Mouse (Mus musculus) liver, postnatal 0 days (tissue): ENCODE results near the gene Apoc4.

Source experiments
- CTCF ChIP-seq: sonication (generic); IDR thresholded peaks from 2 replicates; pipeline ENCODE4 v1.5.1; 2016; ENCODE audit warnings: antibody characterized with exemption, low read depth
- EP300 ChIP-seq: IDR thresholded peaks from 2 replicates; pipeline ENCODE4 v1.6.1; 2016; ENCODE audit warnings: antibody characterized with exemption, low read depth, mild to moderate bottlenecking

GRCm38 (mm10) chr7:19641223-19641622 lies 40.1 kb downstream of the Apoc4 start:
- TF ChIP-seq CTCF (no peak), EP300 (no peak)
